Mouse (Mus musculus): ENCODE measurements around the gene Fbxo8.

DNA sequence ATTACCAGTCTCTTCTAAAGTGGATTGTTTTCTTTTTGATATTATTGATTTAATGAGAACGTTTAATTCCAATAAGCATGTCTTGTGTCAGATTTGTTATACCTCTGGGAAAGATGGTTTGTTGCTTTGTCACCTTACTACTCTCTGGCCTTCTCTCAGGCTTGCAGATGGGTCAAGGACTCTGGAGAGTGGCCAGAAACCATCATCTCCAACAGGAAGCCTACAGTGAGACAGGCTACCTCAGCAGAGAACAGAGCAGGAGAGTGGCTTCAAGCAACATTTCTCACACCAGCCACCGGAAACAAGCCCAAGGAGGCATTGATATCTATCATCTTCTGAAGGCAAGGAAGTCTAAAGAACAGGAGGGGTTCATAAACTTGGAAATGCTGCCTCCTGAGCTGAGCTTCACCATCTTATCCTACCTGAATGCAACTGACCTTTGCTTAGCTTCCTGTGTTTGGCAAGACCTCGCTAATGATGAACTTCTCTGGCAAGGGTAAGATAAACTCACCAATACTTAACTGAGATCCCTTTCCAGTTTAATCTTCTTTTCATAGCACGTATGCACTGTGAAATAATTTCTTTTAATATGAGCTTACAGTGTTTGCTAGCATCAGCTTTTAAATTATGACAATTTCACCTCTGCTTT, 13.6 kb downstream of the Fbxo8 start:
- TF ChIP-seq POLR2AphosphoS5 (IDR thresholded peaks at IDR 0.05; ENCODE audit: insufficient replicate concordance, low read depth, low read length) (no peak), GATA1 (IDR thresholded peaks at IDR 0.05; ENCODE audit: borderline replicate concordance, low read length) (no peak), CTCF (IDR thresholded peaks at IDR 0.05; ENCODE audit: low read depth, low read length) (no peak), TAL1 (conservative IDR thresholded peaks at IDR 0.05; ENCODE audit: low read depth, low read length) (no peak)

All from G1E (cell line).